Mouse (Mus musculus) small intestine, adult 2 months (tissue): ENCODE data around the gene Rasgef1b.

Experiments
- CTCF ChIP-seq: fragments of 200-500 bp; IDR thresholded peaks from 2 replicates; pipeline ENCODE4 v1.5.1; 2012; ENCODE audit warnings: low read depth, mild to moderate bottlenecking, control low read depth, inconsistent platforms, low read length, moderate library complexity, mixed read lengths; ENCODE audit not compliant: insufficient replicate concordance, insufficient read length; ENCODE audit errors: extremely low read depth
- POLR2A ChIP-seq: fragments of 200-500 bp; IDR thresholded peaks from 2 replicates; pipeline ENCODE4 v1.6.1; 2012; ENCODE audit warnings: low read depth, mild to moderate bottlenecking, control low read depth, inconsistent platforms, low read length, moderate library complexity

- TF ChIP-seq CTCF (no peak), POLR2A (no peak)
These were observed 478.0 kb downstream of the Rasgef1b start for GRCm38 (mm10) chr5:99250820-99251219.
